Mouse (Mus musculus) retina, adult 2 months (tissue): ENCODE data around the gene Dock9.

Source experiments
- DNase-seq: peaks from one replicate; pipeline ENCODE4 v3.0.0-alpha.2; 2012; ENCODE audit warnings: low read depth, low spot score

Gene Dock9

DNA sequence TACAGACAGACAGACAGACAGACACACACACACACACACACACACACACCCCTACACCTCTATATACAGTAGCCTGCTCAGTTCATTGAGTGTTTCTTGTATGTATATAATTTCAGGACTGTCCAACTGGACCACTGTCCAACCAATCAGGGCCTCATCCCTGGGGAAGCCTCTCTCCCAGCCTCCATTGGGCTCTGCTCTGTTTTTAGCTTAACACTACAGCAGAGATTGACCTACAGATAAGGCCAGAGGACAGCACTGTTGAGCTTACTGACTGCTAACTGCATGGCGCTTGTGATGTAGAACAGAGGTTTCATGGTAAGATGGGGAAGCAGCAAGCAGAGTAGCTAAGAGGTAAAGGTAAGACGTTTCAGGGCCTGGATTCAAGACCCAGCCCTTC lies 5.7 kb downstream of the Dock9 start:
- DNase-seq: no peak

DNA sequence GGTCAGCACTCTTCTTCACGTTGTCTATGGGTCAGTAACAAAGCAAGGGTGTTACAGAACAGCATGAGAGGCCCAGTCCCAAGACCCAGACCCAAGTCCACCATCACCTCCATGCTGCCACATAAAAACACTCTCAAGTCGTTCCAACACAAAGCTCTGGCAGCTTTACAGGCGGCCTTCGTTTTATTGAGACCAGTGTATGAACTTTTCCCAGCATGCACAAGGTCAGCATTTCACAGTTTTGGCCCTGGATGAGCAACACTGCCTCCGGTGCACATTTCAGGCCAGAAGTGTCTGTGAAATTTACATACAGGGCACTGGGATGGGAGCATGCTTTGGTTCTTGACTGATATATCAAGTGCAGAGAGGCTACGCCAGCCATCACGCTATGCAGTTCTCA lies 6.5 kb downstream of the Dock9 start:
- no peak for DNase-seq

DNA sequence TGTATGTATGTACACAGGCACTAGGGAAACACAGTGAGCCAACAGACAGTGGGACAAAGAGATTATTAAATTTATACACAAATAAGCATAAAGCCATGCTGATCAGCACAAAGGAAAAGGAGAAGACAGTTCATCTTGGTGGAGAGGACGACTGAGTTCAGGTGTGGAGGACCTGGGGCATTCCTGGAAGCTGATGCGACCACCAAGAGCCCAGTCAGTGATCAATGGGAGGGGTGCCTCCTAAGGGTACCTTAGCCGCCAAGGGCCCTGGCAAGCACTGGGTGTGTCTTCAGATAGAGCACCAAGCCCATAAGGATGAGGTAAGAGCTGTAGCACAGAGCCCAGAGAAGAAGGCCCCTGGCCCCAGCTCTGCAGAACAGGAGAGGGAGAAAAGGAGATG lies 8.4 kb downstream of the Dock9 start:
- DNase-seq: no peak

DNA sequence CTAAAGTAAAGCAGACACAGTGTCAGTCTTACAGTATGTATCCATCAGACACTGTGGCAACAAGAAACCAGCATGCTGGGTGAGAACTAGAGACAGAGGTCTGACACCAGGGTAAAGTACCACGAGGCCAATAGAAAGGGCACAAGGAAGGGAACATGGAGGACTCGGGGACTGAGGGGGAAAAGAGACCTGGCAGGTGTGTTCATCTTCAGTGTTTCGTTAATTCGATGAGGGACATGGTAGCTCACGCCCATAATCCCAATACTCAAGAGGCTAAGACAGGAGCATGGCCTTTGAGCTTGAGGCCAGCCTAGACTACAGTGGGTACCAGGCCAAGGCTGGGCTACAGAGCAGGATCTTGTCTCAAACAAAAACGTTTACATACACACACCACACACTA lies 9.2 kb downstream of the Dock9 start:
- DNase-seq: no peak

DNA sequence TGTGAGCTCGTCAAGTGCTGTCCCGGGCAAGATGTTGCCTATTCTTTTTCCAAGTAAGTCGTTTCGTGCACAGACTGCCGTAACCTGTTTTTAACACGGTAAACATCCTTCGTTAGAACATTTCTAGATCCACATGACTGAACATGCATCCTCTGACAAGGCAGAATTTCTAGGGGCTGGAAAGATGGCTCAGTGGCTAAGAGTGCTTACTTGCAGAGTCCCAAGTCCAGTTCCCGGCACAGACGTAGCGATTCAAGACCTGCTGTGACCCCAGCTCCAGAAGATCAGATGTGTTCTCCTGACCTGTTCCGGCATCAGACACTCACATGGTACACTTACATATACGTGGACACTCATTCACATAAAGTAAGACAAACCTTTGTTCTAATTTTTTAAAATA lies 10.2 kb downstream of the Dock9 start:
- no peak for DNase-seq

DNA sequence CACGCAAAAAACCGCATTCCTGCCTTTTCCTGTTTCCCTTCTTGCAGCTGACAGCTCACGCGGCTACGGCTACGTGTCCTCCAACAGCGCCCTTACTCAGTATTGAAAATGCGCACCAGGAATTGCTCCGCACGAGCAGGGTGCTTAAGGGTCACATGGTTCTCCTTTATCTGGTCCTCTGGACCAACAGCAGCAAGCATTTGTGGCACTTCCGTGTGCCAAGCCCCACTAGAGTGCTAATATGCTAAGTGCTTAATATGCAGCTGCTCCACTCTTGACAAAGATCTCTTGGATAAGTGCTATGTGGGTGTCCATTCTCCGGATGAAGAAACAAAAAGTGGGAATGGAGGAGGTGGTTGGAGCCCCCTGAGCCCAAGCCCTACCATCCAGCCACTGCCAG lies 10.7 kb downstream of the Dock9 start:
- DNase-seq: no peak

DNA sequence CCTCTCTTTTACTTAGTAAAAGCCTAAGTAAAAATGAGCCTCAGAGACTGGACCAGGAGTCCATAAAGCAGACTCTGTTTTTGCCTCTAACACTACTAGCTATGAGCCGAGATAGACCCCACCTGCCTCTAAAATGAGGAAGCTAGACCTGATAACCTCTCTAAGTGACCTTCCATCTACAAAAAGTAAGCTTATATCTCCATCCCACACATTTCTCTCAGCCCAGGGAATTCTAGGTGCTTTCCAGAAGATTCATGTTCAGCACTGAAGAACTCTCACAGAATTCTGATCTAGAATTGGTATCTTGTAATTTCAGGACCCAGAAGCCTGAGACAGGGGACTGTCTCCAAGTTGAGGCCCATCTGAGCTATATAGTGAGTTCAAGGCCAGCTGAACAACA lies 12.2 kb downstream of the Dock9 start:
- DNase-seq: no peak

DNA sequence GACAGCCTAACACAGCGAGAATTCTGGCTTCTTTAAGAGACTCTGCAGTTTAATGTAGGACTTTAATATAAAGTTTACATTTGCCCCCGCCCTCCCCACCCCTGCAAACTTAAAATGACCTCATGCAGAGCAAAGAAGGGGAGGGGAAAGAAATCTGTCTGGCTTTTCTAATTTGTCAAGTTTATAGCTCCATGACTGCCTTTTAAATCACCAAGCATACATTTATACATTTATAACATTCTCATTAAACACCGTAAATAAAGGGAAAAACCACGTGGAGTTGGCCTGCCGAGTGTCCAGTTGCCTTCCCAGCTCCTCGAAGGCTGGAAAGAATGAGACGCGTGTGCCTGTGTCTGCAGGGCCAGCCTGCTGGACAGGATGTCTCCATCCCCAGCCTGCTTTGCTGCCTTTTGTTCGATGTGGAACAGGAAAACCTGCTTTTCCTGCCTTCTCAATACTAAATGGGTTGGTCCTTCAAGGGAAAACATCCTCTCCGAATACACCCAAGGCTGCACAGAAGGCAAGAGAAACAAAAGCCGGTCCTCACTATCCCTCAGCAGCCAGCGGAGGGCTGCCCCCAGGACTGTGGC lies 16.6 kb downstream of the Dock9 start:
- DNase-seq: no peak

DNA sequence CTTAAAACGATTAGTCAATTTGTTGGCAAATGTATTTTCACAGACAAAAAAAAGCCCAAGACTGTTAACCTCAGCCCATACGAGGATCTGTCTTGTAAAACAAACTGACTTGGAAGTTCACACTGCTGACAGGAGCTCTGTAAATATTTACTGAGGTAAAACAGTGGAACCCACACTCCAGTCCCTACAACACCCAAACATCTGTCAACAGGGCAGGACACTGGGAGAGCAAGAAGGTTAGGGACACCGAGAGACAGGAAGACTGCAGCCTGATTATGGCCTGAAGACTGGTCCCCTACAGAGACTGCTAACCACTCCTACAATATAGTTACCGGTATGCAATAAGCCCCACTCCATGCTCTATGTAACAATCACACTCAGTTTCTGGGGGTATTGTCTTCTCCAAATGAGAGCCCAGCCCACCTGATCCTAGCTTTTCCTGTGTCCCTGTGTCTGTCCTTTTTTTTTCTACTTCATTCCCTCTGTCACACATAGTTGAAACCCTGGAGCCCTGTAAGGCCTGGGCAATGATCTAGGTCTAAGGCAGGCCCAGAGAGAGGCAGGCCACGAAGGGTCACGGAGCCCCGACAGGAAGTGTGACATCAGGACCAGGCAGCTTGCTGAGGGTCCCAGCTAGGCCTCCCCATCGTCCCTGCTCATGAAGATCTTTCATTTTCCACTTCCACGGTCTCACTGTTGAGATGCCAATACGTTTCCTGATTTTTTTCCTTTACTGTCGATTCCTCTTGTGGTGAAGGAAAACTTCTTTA lies 17.3 kb downstream of the Dock9 start:
- DNase-seq: no peak

DNA sequence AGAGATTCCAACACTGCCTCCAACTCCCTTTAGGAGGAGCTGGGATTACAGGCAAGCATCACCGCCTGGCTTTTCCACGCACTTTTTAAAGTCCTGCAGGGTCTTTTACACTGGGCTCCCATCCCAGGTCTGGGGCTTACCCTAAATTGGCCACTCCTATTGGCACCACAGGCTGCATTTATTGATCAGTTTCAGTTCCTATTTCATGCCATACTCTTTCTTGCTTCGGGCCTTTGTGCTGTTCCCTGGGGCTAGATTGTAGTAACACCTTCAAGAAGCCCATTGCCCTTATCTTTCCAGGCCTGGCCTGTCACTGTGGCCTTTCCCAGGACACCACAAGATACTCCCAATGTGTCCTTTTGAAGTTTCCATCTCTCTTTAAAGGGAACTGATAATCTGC lies 18.0 kb downstream of the Dock9 start:
- no peak for DNase-seq

DNA sequence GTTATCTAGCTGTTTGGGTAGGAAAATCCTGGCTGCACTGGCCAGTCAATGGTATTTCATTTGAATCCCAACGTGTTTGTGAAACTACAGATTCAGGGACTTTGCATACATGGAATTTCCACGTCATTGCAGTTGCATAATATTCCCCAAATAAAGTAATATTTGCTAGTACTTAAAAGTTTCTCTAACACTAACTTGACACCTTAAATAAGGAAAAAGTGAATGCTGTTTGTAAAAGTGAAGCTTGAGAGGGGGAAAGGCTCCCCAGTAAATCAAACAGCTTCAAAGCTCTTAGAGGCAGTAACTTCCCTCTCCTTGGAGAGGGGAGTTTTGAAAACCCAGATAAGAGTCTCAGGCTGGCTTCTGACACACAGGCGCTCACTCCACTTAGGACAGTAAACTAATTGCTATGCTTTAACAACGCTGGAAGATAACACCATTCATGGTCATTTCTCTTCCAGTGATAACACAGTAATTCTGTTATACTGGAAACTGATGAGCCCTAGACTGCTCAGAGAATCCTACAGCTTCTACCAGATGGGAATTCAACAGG lies 20.3 kb downstream of the Dock9 start:
- no peak for DNase-seq

DNA sequence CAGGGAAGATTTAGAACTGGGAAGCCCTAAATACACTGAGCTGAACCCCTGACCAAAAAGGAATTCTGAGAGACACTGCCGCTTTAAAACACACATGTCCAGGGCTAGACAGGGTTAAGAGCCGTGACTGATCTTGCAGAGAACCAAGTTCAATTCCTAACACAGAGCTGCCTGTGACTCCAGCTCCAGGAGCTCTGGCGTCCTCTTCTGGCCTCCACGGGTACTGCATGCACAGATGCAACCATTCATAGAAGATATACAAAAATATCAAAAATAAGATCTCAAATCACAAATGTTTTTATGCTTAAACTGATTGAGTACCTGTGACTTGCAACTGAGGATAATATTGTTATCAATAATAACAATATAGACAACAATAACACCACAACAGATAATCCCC lies 20.9 kb downstream of the Dock9 start:
- no peak for DNase-seq

DNA sequence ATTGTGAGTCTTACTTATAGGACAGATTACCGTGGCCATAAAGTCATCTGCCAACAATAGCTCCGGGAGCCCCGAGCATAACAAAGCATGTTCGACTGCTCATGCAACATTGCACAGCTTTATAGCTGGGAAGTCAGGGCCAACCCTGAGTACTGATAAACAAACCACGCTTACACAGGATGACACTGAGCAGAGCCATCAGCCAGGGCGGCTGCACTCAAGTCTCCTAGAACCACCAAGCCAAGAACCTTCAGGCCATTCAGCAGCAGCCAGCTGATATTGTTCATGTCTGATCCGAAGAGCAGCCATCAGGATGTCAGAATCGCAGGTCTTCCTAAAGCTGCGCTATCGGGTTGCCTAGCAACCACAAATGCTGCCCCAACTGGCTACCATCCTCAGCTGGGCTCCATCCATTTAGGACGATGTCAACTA lies 35.6 kb downstream of the Dock9 start:
- peak; percentile 25 for DNase-seq

DNA sequence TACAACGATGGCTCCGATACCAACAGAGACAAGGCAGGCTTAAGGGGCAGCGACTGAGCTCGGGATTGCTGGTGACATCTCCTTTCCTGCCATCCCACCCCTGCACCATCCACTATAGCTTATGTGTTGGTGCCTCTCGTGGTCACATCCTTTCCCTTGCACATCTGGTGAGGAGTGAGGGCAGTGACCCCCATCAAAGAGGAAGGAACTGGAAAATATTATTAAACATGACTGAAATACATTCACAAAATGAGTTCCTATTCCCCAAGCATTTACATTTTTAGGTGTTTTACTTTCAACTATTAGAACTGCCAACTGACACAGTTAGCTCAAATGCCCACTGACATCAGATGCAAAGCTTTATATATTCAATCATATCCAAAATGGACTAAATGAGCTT lies 37.2 kb downstream of the Dock9 start:
- no peak for DNase-seq

DNA sequence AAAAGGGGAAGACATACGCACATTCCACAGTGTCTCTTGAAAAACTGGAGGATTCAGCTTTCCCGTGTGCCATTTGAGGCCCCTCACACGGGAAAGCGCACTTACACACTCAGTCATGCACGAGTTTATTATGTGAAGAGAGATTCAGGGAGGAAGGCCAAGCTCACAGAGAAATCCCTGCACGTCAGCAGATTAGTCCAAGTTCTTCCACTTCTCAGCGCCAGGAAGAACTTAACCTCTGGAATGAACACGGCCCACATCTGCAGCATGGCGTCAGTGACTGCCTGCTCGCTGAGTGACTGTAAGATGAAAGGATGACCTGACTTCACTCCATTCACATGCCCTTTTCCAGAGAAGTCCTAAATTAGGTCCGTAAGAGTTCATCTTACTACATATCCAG lies 43.5 kb downstream of the Dock9 start:
- no peak for DNase-seq

DNA sequence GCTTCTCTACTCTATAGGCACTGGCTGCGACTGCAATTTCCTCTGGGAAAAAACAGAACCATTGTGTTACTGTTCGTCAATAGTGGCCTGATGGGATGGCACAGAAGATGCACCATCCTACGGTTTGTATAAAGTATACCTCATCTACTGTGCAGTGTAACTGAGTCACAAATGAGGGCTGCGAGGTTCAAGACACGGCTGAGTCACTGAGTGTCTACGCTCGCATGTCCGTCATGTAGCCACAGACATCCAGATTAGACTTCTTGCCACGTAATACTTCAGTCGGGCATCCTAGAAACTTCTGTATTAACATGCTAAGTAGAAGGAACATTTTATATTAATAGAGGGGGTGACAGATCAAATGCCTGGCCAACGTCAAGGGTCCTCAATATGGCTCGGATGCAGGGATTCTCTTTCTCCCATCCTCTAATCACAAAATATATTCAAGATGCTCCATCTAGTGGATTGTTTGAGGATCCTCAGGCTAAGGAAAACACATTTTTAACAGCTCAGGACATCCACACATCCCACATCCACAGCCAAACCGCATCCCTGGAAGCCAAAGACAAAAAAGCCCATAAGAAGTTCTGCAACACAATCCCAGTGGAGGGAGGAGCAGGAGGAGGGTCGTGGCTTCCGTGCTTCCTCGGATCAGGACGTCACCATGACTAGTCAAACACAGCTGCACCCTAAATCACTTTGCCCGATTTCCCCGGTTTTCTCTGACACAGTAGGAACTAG lies 44.8 kb downstream of the Dock9 start:
- DNase-seq: peak; percentile 22

DNA sequence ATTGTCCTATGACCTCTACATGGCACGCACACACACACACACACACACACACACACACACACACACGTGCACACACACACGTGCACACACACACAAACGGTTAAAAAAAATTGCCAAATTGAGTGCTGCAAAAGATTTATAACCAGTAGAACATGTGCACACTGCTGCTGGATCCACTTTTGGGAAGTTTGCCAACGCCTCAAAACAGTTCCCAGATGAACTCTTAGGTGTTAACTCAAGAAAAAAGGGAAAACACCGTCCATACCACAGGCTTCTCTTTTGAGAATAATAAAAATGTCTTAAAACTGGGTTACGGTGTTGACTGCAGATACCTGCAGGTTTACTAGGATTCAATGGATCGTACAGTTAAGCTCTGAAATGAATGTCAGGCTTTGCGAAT lies 48.0 kb downstream of the Dock9 start:
- no peak for DNase-seq

DNA sequence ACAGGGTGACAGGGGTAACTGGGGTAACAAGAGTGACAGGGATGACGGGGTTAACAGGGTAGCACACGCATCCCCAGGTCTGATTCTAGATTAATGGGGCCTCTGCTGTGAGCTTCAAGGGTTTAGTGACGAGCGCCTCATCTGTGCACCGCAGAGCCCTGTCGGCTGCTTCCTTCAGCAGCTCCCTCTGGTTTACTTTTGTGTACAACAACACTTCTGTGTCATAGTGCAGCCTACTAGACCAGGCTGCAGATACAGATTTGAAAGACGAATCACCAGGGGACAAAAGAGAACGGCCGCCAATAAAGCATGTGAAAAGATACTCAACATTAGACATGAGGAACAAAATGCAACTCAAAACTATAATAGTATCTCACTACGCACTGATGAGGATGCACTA lies 48.6 kb downstream of the Dock9 start:
- DNase-seq: no peak

DNA sequence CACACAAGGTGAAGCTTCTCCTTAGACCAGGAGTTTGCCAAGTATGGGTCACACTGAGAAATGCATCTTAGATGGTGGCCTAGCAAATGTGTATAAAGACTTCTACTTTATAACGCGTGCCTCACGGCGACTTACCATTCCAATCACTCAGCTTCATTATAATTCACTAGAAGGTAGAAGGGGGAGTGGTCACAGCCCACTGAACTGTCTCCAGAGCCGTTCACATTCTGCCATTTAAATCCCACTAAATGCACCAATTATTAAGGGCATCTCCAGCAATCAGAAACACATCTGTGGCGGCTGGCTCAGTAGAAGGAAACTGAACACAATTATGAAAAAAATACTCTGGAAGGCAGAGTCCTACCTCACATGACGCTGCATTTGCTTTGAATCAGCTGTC lies 50.3 kb downstream of the Dock9 start:
- no peak for DNase-seq

DNA sequence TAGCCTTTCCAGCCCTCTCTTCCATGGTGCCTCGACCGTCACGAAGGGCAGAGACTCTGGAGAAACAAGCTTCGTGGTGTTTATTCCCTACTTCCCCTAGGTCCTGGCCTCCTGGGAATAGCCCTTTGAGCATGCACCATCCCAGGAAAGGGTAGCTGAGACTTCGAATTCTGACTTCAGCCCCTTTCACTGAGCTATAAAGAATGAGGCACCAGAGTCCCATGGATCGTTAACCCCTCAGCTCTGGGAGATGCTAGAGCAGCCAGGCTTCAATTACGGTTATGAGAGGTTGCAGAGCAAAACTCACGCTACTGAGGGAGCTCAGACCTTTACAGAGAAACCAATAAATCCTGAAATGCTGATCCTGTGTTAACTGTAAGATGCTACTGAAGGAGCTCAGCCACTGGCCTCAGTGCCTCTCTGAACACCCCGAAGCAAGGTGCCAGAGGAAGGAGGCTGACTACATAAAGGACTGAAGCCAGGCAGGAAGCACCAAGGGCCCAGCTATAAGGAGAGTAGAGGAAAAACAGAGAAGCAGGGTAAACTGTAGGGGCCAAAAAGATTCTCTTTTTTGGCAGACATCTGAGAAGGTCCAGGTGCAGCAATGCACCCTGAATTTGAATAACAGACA lies 53.7 kb downstream of the Dock9 start:
- DNase-seq: no peak

DNA sequence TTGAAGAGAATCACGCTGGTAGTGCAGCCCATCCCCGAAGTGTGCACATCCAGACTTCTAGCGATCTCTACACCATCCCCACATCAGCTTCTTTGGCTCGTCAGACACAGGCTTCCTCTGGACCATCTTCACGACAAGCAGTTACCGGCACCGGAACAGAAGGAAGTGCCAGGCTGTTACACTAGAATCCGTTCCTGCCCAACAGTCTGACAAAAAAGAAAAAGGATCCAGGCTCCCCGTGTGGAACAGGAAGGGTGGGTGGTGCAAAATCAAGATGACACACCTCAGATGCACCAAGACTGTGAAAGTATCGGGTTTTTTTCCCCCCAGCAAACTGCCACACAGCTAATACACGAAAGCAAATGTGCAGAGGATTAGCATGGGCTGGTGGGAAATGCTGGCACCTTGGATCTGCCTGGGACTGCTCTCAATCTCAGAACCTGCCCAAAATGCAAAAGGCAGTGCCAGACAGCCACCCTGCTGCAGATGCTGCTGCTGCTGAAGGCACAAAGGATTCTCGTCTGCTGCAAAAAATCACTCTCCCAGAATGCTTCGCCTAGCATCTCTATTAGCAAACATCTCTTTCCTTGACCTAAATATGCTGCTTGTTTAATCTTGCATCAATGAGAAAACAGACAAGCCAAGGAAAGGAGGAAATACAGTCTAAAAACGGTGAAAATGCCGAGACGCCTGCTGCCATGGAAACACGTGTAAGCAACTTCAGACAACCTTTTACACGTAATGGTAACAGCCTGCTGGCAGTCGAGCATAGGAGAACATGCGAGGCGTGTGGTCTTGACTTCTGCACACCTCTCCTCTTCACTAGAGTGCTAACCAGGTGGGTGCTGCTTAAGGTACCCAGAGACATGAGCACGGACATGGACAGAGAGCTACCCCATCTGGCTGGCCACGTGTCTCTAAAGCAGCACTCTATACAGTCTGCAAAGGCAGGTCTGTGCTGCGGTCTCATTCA lies 58.9 kb downstream of the Dock9 start:
- DNase-seq: no peak
